Mouse (Mus musculus) brain, embryonic 18.5 days (tissue): ENCODE data around the gene Map3k5.
"Not testable (repeated sequence)": the region's sequence is repeated elsewhere in the genome, so short reads cannot be mapped to it uniquely, and the experiment has no call there.

Source experiments
- DNase-seq: peaks from one replicate; pipeline ENCODE4 v3.0.0-alpha.2; 2012; ENCODE audit warnings: low read depth, low spot score

Gene Map3k5

GRCm38 (mm10) chr10:19964105-19964504 is 29.8 kb downstream of the Map3k5 start:
- no peak for DNase-seq

GRCm38 (mm10) chr10:19966597-19966996 is 32.3 kb downstream of the Map3k5 start:
- DNase-seq = no peak

GRCm38 (mm10) chr10:19968445-19968844 is 34.2 kb downstream of the Map3k5 start:
- no peak for DNase-seq

- DNase-seq = no peak
Measured at GRCm38 (mm10) chr10:19969831-19970460, 35.7 kb downstream of the Map3k5 start.

- not testable (repeated sequence) for DNase-seq
Measured at GRCm38 (mm10) chr10:19971491-19971890, 37.2 kb downstream of the Map3k5 start.

GRCm38 (mm10) chr10:19973321-19974108 is 39.2 kb downstream of the Map3k5 start:
- no peak for DNase-seq

- no peak for DNase-seq
Measured at GRCm38 (mm10) chr10:19977557-19977956, 43.3 kb downstream of the Map3k5 start.

- DNase-seq = no peak
Measured at GRCm38 (mm10) chr10:19978662-19979199, 44.5 kb downstream of the Map3k5 start.

- no peak for DNase-seq
Measured at GRCm38 (mm10) chr10:19987736-19988135, 53.5 kb downstream of the Map3k5 start.

- DNase-seq = no peak
Measured at GRCm38 (mm10) chr10:19989986-19990385, 55.7 kb downstream of the Map3k5 start.

- DNase-seq = no peak
Measured at GRCm38 (mm10) chr10:19990638-19991037, 56.4 kb downstream of the Map3k5 start.

- DNase-seq = no peak
Measured at GRCm38 (mm10) chr10:19991237-19991865, 57.1 kb downstream of the Map3k5 start.

- DNase-seq = no peak
Measured at GRCm38 (mm10) chr10:19991866-19992252, 57.6 kb downstream of the Map3k5 start.

GRCm38 (mm10) chr10:19994469-19995450 is 60.5 kb downstream of the Map3k5 start:
- DNase-seq = no peak

GRCm38 (mm10) chr10:19996151-19996550 is 61.9 kb downstream of the Map3k5 start:
- no peak for DNase-seq

GRCm38 (mm10) chr10:19999703-20000407 is 65.6 kb downstream of the Map3k5 start:
- DNase-seq = no peak

GRCm38 (mm10) chr10:20000408-20000770 is 66.1 kb downstream of the Map3k5 start:
- DNase-seq = no peak

GRCm38 (mm10) chr10:20001990-20002389 is 67.7 kb downstream of the Map3k5 start:
- DNase-seq = no peak

GRCm38 (mm10) chr10:20003006-20003405 is 68.7 kb downstream of the Map3k5 start:
- DNase-seq = no peak

GRCm38 (mm10) chr10:20004786-20005185 is 70.5 kb downstream of the Map3k5 start:
- no peak for DNase-seq
